Mouse (Mus musculus) ovary, adult 18-20 months (tissue): ENCODE measurements around the gene Fam90a1b.
"Not testable (repeated sequence)": the region's sequence is repeated elsewhere in the genome, so short reads cannot be mapped to it uniquely, and the experiment has no call there.

ENCODE experiments used
- DNase-seq: peaks from one replicate; pipeline ENCODE4 v3.0.0; 2022; ENCODE audit warnings: low spot score, mixed read lengths

Fam90a1b gene

GRCm38 (mm10) chrX:94366670-94367241, at the start of gene Fam90a1b, which contains the start of gene Apoo:
Gene Fam90a1b, minus strand, starts transcription at chrX:94366777.
Gene Apoo, plus strand, starts transcription at chrX:94367117.
- peak; percentile 97 for DNase-seq

- DNase-seq = no peak
Measured at GRCm38 (mm10) chrX:94408975-94409374, 42.4 kb upstream of the Fam90a1b start.

- no peak for DNase-seq
Measured at GRCm38 (mm10) chrX:94378734-94379133, 12.2 kb upstream of the Fam90a1b start.

- no peak for DNase-seq
Measured at GRCm38 (mm10) chrX:94367248-94367647, 671 bp upstream of the Fam90a1b start.

- no peak for DNase-seq
Measured at GRCm38 (mm10) chrX:94366029-94366428, 548 bp downstream of the Fam90a1b start.

- no peak for DNase-seq
Measured at GRCm38 (mm10) chrX:94365381-94365925, 1.1 kb downstream of the Fam90a1b start.

GRCm38 (mm10) chrX:94343638-94344037, 22.9 kb downstream of the Fam90a1b start:
- not testable (repeated sequence) for DNase-seq

GRCm38 (mm10) chrX:94321036-94321902, 45.3 kb downstream of the Fam90a1b start:
- no peak for DNase-seq
